ENCODE assay signal across 8 mouse cellular contexts in genomic region chr6:39557723-39558261, GRCm38 (mm10). TPM values are rescaled to one million over a fixed set of nuclear protein-coding genes. Genes with fewer than 3 reads are reported as not detected.
A peak's percentile ranks its signal among the peaks of the same experiment; 100 is the strongest.
DNase-seq lines count a peak whose midpoint lies in the region; ATAC-seq lines count a peak whose summit lies in the region.

Dennd2a (minus strand) TSS chr6:39557867.

- ATAC-seq in embryonic facial prominence, embryonic 11.5 days (replicated peaks; ENCODE audit: insufficient number of reproducible peaks, low FRiP score, low TSS enrichment, low read depth), result peak; percentile 95
- peak; percentile 97 for ATAC-seq in midbrain, embryonic 12.5 days (ENCODE audit: low FRiP score, low read depth)
- peak; percentile 88 for ATAC-seq in stomach, embryonic 14.5 days (ENCODE audit: insufficient number of reproducible peaks, insufficient read depth, low FRiP score, low read depth)

- intact Hi-C loops in left cerebral cortex, postnatal 4 days (cut with DNase I), result loop anchor here (10.0 kb wide), 1 partner anchor 53 kb away; no protein-coding TSS in a partner anchor

- H3K36me3 ChIP-seq in embryonic facial prominence, embryonic 11.5 days (replicated peaks; ENCODE audit: control insufficient read depth, insufficient read depth, low read depth, low read length), result no peaks in the 10 kb centered on the region
- H3K36me3 ChIP-seq in midbrain, embryonic 12.5 days, result no peaks in the 10 kb centered on the region; the same call in 1 of the 2 replicates
- no peaks in the 10 kb centered on the region for H3K36me3 ChIP-seq in stomach, embryonic 14.5 days (ENCODE audit: control insufficient read depth, insufficient read depth, low read length)

- no peaks in the 10 kb centered on the region for H3K9me3 ChIP-seq in embryonic facial prominence, embryonic 11.5 days (replicated peaks; ENCODE audit: control insufficient read depth, low read length)
- H3K9me3 ChIP-seq in midbrain, embryonic 12.5 days, result no peaks in the 10 kb centered on the region
- H3K9me3 ChIP-seq in stomach, embryonic 14.5 days (ENCODE audit: control insufficient read depth, low read depth, low read length), result no peaks in the 10 kb centered on the region

- under 1% methylated on average over 30 of the region's 50 CpGs for WGBS in embryonic facial prominence, embryonic 11.5 days
- WGBS in midbrain, embryonic 12.5 days, result 0% methylated on average over 45 of the region's 50 CpGs
- WGBS in stomach, embryonic 14.5 days, result 1% methylated on average over 41 of the region's 50 CpGs

- peaks cover 3% of the 10 kb centered on the region for H3K4me1 ChIP-seq in embryonic facial prominence, embryonic 11.5 days (ENCODE audit: control insufficient read depth, insufficient read depth, low read length)
- peaks cover 48% of the 10 kb centered on the region for H3K4me1 ChIP-seq in midbrain, embryonic 12.5 days
- H3K4me1 ChIP-seq in stomach, embryonic 14.5 days (ENCODE audit: control insufficient read depth, insufficient read depth, low read length), result peaks cover 32% of the 10 kb centered on the region

- H3K27ac ChIP-seq in embryonic facial prominence, embryonic 11.5 days (replicated peaks; ENCODE audit: low read depth, low read length), result peak within 1 kb of the TSS; percentile 92
- H3K27ac ChIP-seq in midbrain, embryonic 12.5 days (replicated peaks), result peak within 1 kb of the TSS; percentile 98
- peak within 1 kb of the TSS; percentile 94 for H3K27ac ChIP-seq in stomach, embryonic 14.5 days (ENCODE audit: low read length)

- peak within 1 kb of the TSS; percentile 96 for H3K9ac ChIP-seq in embryonic facial prominence, embryonic 11.5 days (replicated peaks; ENCODE audit: low read length)
- H3K9ac ChIP-seq in midbrain, embryonic 12.5 days (replicated peaks), result peak within 1 kb of the TSS; percentile 92
- peak within 1 kb of the TSS; percentile 98 for H3K9ac ChIP-seq in stomach, embryonic 14.5 days (replicated peaks; ENCODE audit: low read depth, low read length)

- no peaks in the 10 kb centered on the region for H3K27me3 ChIP-seq in embryonic facial prominence, embryonic 11.5 days (ENCODE audit: control insufficient read depth, insufficient read depth, low read length)
- H3K27me3 ChIP-seq in midbrain, embryonic 12.5 days, result no peaks in the 10 kb centered on the region; the same call in 1 of the 2 replicates
- no peaks in the 10 kb centered on the region for H3K27me3 ChIP-seq in stomach, embryonic 14.5 days (ENCODE audit: control insufficient read depth, insufficient read depth, low read length)

- H3K4me3 ChIP-seq in embryonic facial prominence, embryonic 11.5 days (ENCODE audit: low read depth, low read length), result peak within 1 kb of the TSS; percentile 88
- peak within 1 kb of the TSS; percentile 89 for H3K4me3 ChIP-seq in midbrain, embryonic 12.5 days
- H3K4me3 ChIP-seq in stomach, embryonic 14.5 days (ENCODE audit: low read depth, low read length), result peak within 1 kb of the TSS; percentile 86

- peak within 1 kb of the TSS; percentile 69 for H3K4me2 ChIP-seq in embryonic facial prominence, embryonic 11.5 days (ENCODE audit: low read depth, low read length)
- H3K4me2 ChIP-seq in midbrain, embryonic 12.5 days (replicated peaks), result peak within 1 kb of the TSS; percentile 55
- peak within 1 kb of the TSS; percentile 75 for H3K4me2 ChIP-seq in stomach, embryonic 14.5 days (replicated peaks; ENCODE audit: low read depth, low read length)

- peak; percentile 45 to 67 for DNase-seq in lung, adult 18-20 months
- DNase-seq in lung, postnatal 25 days (ENCODE audit: low spot score), result no peak
- peak; percentile 96 for DNase-seq in embryonic facial prominence, embryonic 11.5 days (ENCODE audit: low spot score)
- peak; percentile 99 for DNase-seq in heart, adult 11 months
- DNase-seq in kidney, adult 11 months, result peak; percentile 18
- peak; percentile 97 for DNase-seq in left cerebral cortex, postnatal 4 days

RNA-seq across cellular contexts. Expression of gene Dennd2a, which starts in this region (rescaled TPM):
- 27.4 and 29.1 TPM in 2 replicates for polyA plus RNA-seq in embryonic facial prominence, embryonic 11.5 days (2014; fragmentation: Nextera tagmentation; extraction: Ambion mirVana)
- total RNA-seq in left cerebral cortex, postnatal 4 days (2021), result 10 to 100 TPM; 25.9 to 27.0 TPM
- polyA plus RNA-seq in midbrain, embryonic 12.5 days (2016; fragmentation: Nextera tagmentation; extraction: Ambion mirVana), result 61.4 and 68.5 TPM in 2 replicates
- 22.2 and 23.6 TPM in 2 replicates for polyA plus RNA-seq in stomach, embryonic 14.5 days (2014; fragmentation: Nextera tagmentation; extraction: Ambion mirVana)
